12 mouse cellular contexts compared by ENCODE assay signal in genomic region chr9:78983734-78984133, GRCm38 (mm10).
DNase-seq lines count a peak whose midpoint lies in the region; ATAC-seq and TF ChIP-seq lines count a peak whose summit lies in the region.
"Had no signal": no experiment of that assay in that cellular context is flagged by ENCODE, and none has a peak within 500 bp of the region (broad histone marks: within the 10 kb centered on the region; RNA-seq: fewer than 3 reads in every experiment).

No protein-coding gene starts in this region.

- no peaks in the 10 kb centered on the region for H3K36me3 ChIP-seq in forebrain, embryonic 14.5 days (ENCODE audit: control insufficient read depth, insufficient read depth, low read length)
- H3K36me3 ChIP-seq in forebrain, embryonic 11.5 days (ENCODE audit: control insufficient read depth, insufficient read depth, low read length), result no peaks in the 10 kb centered on the region
- no peaks in the 10 kb centered on the region for H3K36me3 ChIP-seq in heart, adult 2 months (ENCODE audit: control insufficient read depth, insufficient read depth, low read length)
- H3K36me3 ChIP-seq: hindbrain, embryonic 13.5 days had no signal

- no peaks in the 10 kb centered on the region for H3K27me3 ChIP-seq in forebrain, embryonic 14.5 days (replicated peaks; ENCODE audit: control insufficient read depth, insufficient read depth, low read length)
- H3K27me3 ChIP-seq in forebrain, embryonic 11.5 days (ENCODE audit: control insufficient read depth, insufficient read depth, low read length), result no peaks in the 10 kb centered on the region
- H3K27me3 ChIP-seq in heart, adult 2 months (ENCODE audit: control insufficient read depth, insufficient read depth, low read length), result no peaks in the 10 kb centered on the region
- H3K27me3 ChIP-seq: hindbrain, embryonic 13.5 days had no signal

- no peak overlapping the region for H3K27ac ChIP-seq in forebrain, embryonic 14.5 days (ENCODE audit: low read depth, low read length)
- H3K27ac ChIP-seq in forebrain, embryonic 11.5 days (ENCODE audit: low read depth, low read length), result no peak overlapping the region
- H3K27ac ChIP-seq in left cerebral cortex, adult 2 months, result no peak overlapping the region
- no peak overlapping the region for H3K27ac ChIP-seq in heart, adult 2 months
- H3K27ac ChIP-seq: hindbrain, embryonic 13.5 days had no signal

- intact Hi-C loops in left cerebral cortex, adult 2 months (cut with DNase I), result no loop called here
- intact Hi-C loops in heart, adult 2 months (cut with DNase I), result no loop called here

- H3K9ac ChIP-seq in forebrain, embryonic 14.5 days (ENCODE audit: low read length), result no peak overlapping the region
- H3K9ac ChIP-seq in forebrain, embryonic 11.5 days (ENCODE audit: low read length), result no peak overlapping the region
- H3K9ac ChIP-seq in heart, adult 2 months (ENCODE audit: low read depth, low read length), result no peak overlapping the region
- H3K9ac ChIP-seq: hindbrain, embryonic 13.5 days had no signal

- no peak for TF ChIP-seq CTCF in left cerebral cortex, adult 2 months (IDR thresholded peaks at IDR 0.05)
- no peak for TF ChIP-seq CTCF in heart, adult 2 months (IDR thresholded peaks at IDR 0.05)

- H3K4me2 ChIP-seq in forebrain, embryonic 14.5 days (ENCODE audit: low read length), result no peak overlapping the region
- no peak overlapping the region for H3K4me2 ChIP-seq in forebrain, embryonic 11.5 days (ENCODE audit: low read depth, low read length, severe bottlenecking)
- H3K4me2 ChIP-seq: heart, embryonic 11.5 days; hindbrain, embryonic 13.5 days had no signal

- no peaks in the 10 kb centered on the region for H3K79me2 ChIP-seq in heart, adult 2 months (replicated peaks; ENCODE audit: control insufficient read depth, insufficient read depth, low read length)

- peak; percentile 71 for DNase-seq in forebrain, embryonic 14.5 days (ENCODE audit: low spot score)
- no peak for DNase-seq in forebrain, embryonic 11.5 days (ENCODE audit: low spot score)
- DNase-seq in frontal cortex, postnatal 36 days (ENCODE audit: low spot score in 2 of 2), result peak; percentile 37 to 71
- peak; percentile 14 to 24 for DNase-seq in left cerebral cortex, adult 2 months (ENCODE audit: extremely low spot score in 1 of 2, low spot score in 2 of 2)
- DNase-seq in telencephalon, adult 2 months (ENCODE audit: low read depth, low spot score), result peak; percentile 53
- no peak for DNase-seq in yolk sac, embryonic 10.5 days (ENCODE audit: low spot score)
- DNase-seq in urinary bladder, adult 18-20 months (ENCODE audit: low spot score in 2 of 2), result no peak
- no peak for DNase-seq in heart, adult 2 months
- DNase-seq: kidney, adult 2 months; thymus, adult 2 months had no signal

- no peak for TF ChIP-seq POLR2A in heart, adult 2 months (IDR thresholded peaks at IDR 0.05; ENCODE audit: insufficient read depth, low read depth, low read length)

- 0 out of 2 replicates have a peak, but pooled peaks have one; percentile 26 for ATAC-seq in forebrain, embryonic 14.5 days
- ATAC-seq in forebrain, embryonic 11.5 days (replicated peaks; ENCODE audit: low FRiP score), result no peak

- 77% methylated on average over 2 of the region's 2 CpGs for WGBS in forebrain, embryonic 14.5 days
- 88% methylated on average over 2 of the region's 2 CpGs for WGBS in forebrain, embryonic 11.5 days
- WGBS in heart, adult 2 months, result 81% methylated on average over 2 of the region's 2 CpGs

- TF ChIP-seq EP300 in heart, adult 2 months (IDR thresholded peaks at IDR 0.05; ENCODE audit: insufficient read depth, low read depth, low read length), result no peak

- no peaks in the 10 kb centered on the region for H3K4me1 ChIP-seq in forebrain, embryonic 14.5 days (ENCODE audit: control insufficient read depth, insufficient read depth, low read length)
- no peaks in the 10 kb centered on the region for H3K4me1 ChIP-seq in forebrain, embryonic 11.5 days (replicated peaks; ENCODE audit: control insufficient read depth, insufficient read depth, low read length)
- no peaks in the 10 kb centered on the region for H3K4me1 ChIP-seq in heart, adult 2 months (ENCODE audit: control insufficient read depth, insufficient read depth, low read length)
- H3K4me1 ChIP-seq: hindbrain, embryonic 13.5 days had no signal

- H3K4me3 ChIP-seq in forebrain, embryonic 14.5 days (ENCODE audit: low read depth, low read length), result no peak overlapping the region
- no peak overlapping the region for H3K4me3 ChIP-seq in forebrain, embryonic 11.5 days (ENCODE audit: low read depth, low read length)
- H3K4me3 ChIP-seq in left cerebral cortex, adult 2 months, result no peak overlapping the region
- no peak overlapping the region for H3K4me3 ChIP-seq in heart, adult 2 months
- H3K4me3 ChIP-seq: hindbrain, embryonic 13.5 days had no signal

- no peaks in the 10 kb centered on the region for H3K9me3 ChIP-seq in forebrain, embryonic 14.5 days (replicated peaks; ENCODE audit: control insufficient read depth, low read length)
- H3K9me3 ChIP-seq in forebrain, embryonic 11.5 days (ENCODE audit: control insufficient read depth, low read length), result no peaks in the 10 kb centered on the region
- H3K9me3 ChIP-seq: hindbrain, embryonic 13.5 days had no signal

Comparison
In these comparisons a context has a peak if more than half of its experiments do, and no peak if none do; other contexts are left out.
1. DNase-seq: peak in forebrain, embryonic 14.5 days (single experiment), frontal cortex, postnatal 36 days (2 of 2), left cerebral cortex, adult 2 months (2 of 2) and telencephalon, adult 2 months (single experiment); none in forebrain, embryonic 11.5 days (single experiment), yolk sac, embryonic 10.5 days (single experiment), urinary bladder, adult 18-20 months (0 of 2) and heart, adult 2 months (0 of 2).